Mouse (Mus musculus): ENCODE results near the gene Catip. TPM values are rescaled to one million over a fixed set of nuclear protein-coding genes. Genes with fewer than 3 reads are reported as not detected.

Catip gene
- polyA plus RNA-seq, 1 experiment from 2014 or later = 0.57 TPM

- no peaks in the 10 kb centered on the region for H3K36me3 ChIP-seq (ENCODE audit: control insufficient read depth, insufficient read depth, low read length)
- H3K9ac ChIP-seq (replicated peaks; ENCODE audit: low read length) = no peak overlapping the region
- ATAC-seq (ENCODE audit: low FRiP score, low TSS enrichment) = no peak
- H3K4me3 ChIP-seq (replicated peaks; ENCODE audit: low read depth, low read length) = no peak overlapping the region
- H3K4me2 ChIP-seq (ENCODE audit: low read length) = no peak overlapping the region
- 0 out of 2 replicates have a peak, but pooled peaks cover 4% of the 10 kb centered on the region for H3K4me1 ChIP-seq (ENCODE audit: control insufficient read depth, insufficient read depth, low read length)
- 57% methylated on average over 4 of the region's 4 CpGs for WGBS
- H3K9me3 ChIP-seq (ENCODE audit: control insufficient read depth, low read length) = no peaks in the 10 kb centered on the region
- H3K27me3 ChIP-seq (ENCODE audit: control insufficient read depth, insufficient read depth, low read length) = no peaks in the 10 kb centered on the region
- H3K27ac ChIP-seq (replicated peaks; ENCODE audit: low read depth, low read length) = no peak overlapping the region
- DNase-seq = no peak
Observed at GRCm38 (mm10) chr1:74370040-74370439, 8.1 kb downstream of the Catip start.

- Histone ChIP-seq H3K36me3 (ENCODE audit: control insufficient read depth, insufficient read depth, low read length) (no peaks in the 10 kb centered on the region), H3K9me3 (ENCODE audit: control insufficient read depth, low read length) (no peaks in the 10 kb centered on the region), H3K27me3 (ENCODE audit: control insufficient read depth, insufficient read depth, low read length) (no peaks in the 10 kb centered on the region), H3K9ac (replicated peaks; ENCODE audit: low read length) (no peak overlapping the region), H3K4me3 (replicated peaks; ENCODE audit: low read depth, low read length) (no peak overlapping the region), H3K4me2 (ENCODE audit: low read length) (no peak overlapping the region), H3K4me1 (ENCODE audit: control insufficient read depth, insufficient read depth, low read length) (0 out of 2 replicates have a peak, but pooled peaks cover under 1% of the 10 kb centered on the region), H3K27ac (replicated peaks; ENCODE audit: low read depth, low read length) (no peak overlapping the region)
- WGBS = 79% methylated on average over 4 of the region's 4 CpGs
- ATAC-seq (ENCODE audit: low FRiP score, low TSS enrichment) (no peak), DNase-seq (no peak)
Observed at GRCm38 (mm10) chr1:74373372-74373771, 11.5 kb downstream of the Catip start.

- Histone ChIP-seq H3K4me3 (replicated peaks; ENCODE audit: low read depth, low read length) (no peak within 1 kb of the TSS), H3K9me3 (ENCODE audit: control insufficient read depth, low read length) (no peaks in the 10 kb centered on the region), H3K27ac (replicated peaks; ENCODE audit: low read depth, low read length) (no peak within 1 kb of the TSS), H3K36me3 (ENCODE audit: control insufficient read depth, insufficient read depth, low read length) (no peaks in the 10 kb centered on the region), H3K27me3 (ENCODE audit: control insufficient read depth, insufficient read depth, low read length) (no peaks in the 10 kb centered on the region), H3K4me1 (ENCODE audit: control insufficient read depth, insufficient read depth, low read length) (no peaks in the 10 kb centered on the region), H3K4me2 (ENCODE audit: low read length) (no peak within 1 kb of the TSS), H3K9ac (replicated peaks; ENCODE audit: low read length) (no peak within 1 kb of the TSS)
- WGBS = 74% methylated on average over 8 of the region's 8 CpGs
- no peak for ATAC-seq (ENCODE audit: low FRiP score, low TSS enrichment)
- no peak for DNase-seq
Observed at GRCm38 (mm10) chr1:74374980-74375379, 13.1 kb downstream of the Catip start, which contains the start of gene Slc11a1. Slc11a1 (plus strand) TSS chr1:74375195.

GRCm38 (mm10) chr1:74375561-74375960 lies 13.7 kb downstream of the Catip start:
- no peak overlapping the region for H3K4me2 ChIP-seq (ENCODE audit: low read length)
- DNase-seq = no peak
- no peak overlapping the region for H3K9ac ChIP-seq (replicated peaks; ENCODE audit: low read length)
- H3K27me3 ChIP-seq (ENCODE audit: control insufficient read depth, insufficient read depth, low read length) = no peaks in the 10 kb centered on the region
- ATAC-seq (ENCODE audit: low FRiP score, low TSS enrichment) = no peak
- H3K36me3 ChIP-seq (ENCODE audit: control insufficient read depth, insufficient read depth, low read length) = no peaks in the 10 kb centered on the region
- H3K4me3 ChIP-seq (replicated peaks; ENCODE audit: low read depth, low read length) = no peak overlapping the region
- no peak overlapping the region for H3K27ac ChIP-seq (replicated peaks; ENCODE audit: low read depth, low read length)
- no peaks in the 10 kb centered on the region for H3K9me3 ChIP-seq (ENCODE audit: control insufficient read depth, low read length)
- H3K4me1 ChIP-seq (ENCODE audit: control insufficient read depth, insufficient read depth, low read length) = no peaks in the 10 kb centered on the region
- 81% methylated on average over 10 of the region's 10 CpGs for WGBS

- H3K4me3 ChIP-seq (replicated peaks; ENCODE audit: low read depth, low read length) = no peak overlapping the region
- H3K4me2 ChIP-seq (ENCODE audit: low read length) = no peak overlapping the region
- H3K27me3 ChIP-seq (ENCODE audit: control insufficient read depth, insufficient read depth, low read length) = no peaks in the 10 kb centered on the region
- no peak overlapping the region for H3K9ac ChIP-seq (replicated peaks; ENCODE audit: low read length)
- 85% methylated on average over 4 of the region's 4 CpGs for WGBS
- no peak overlapping the region for H3K27ac ChIP-seq (replicated peaks; ENCODE audit: low read depth, low read length)
- no peaks in the 10 kb centered on the region for H3K9me3 ChIP-seq (ENCODE audit: control insufficient read depth, low read length)
- H3K4me1 ChIP-seq (ENCODE audit: control insufficient read depth, insufficient read depth, low read length) = no peaks in the 10 kb centered on the region
- no peak for ATAC-seq (ENCODE audit: low FRiP score, low TSS enrichment)
- no peaks in the 10 kb centered on the region for H3K36me3 ChIP-seq (ENCODE audit: control insufficient read depth, insufficient read depth, low read length)
- no peak for DNase-seq
Observed at GRCm38 (mm10) chr1:74376396-74376795, 14.5 kb downstream of the Catip start.

- no peaks in the 10 kb centered on the region for H3K36me3 ChIP-seq (ENCODE audit: control insufficient read depth, insufficient read depth, low read length)
- H3K4me3 ChIP-seq (replicated peaks; ENCODE audit: low read depth, low read length) = no peak overlapping the region
- 85% methylated on average over 7 of the region's 7 CpGs for WGBS
- H3K9ac ChIP-seq (replicated peaks; ENCODE audit: low read length) = no peak overlapping the region
- H3K9me3 ChIP-seq (ENCODE audit: control insufficient read depth, low read length) = no peaks in the 10 kb centered on the region
- DNase-seq (no peak), ATAC-seq (ENCODE audit: low FRiP score, low TSS enrichment) (no peak)
- no peaks in the 10 kb centered on the region for H3K4me1 ChIP-seq (ENCODE audit: control insufficient read depth, insufficient read depth, low read length)
- H3K27ac ChIP-seq (replicated peaks; ENCODE audit: low read depth, low read length) = no peak overlapping the region
- no peaks in the 10 kb centered on the region for H3K27me3 ChIP-seq (ENCODE audit: control insufficient read depth, insufficient read depth, low read length)
- no peak overlapping the region for H3K4me2 ChIP-seq (ENCODE audit: low read length)
Observed at GRCm38 (mm10) chr1:74379058-74379504, 17.2 kb downstream of the Catip start.

GRCm38 (mm10) chr1:74380484-74380883 lies 18.6 kb downstream of the Catip start:
- H3K9me3 ChIP-seq (ENCODE audit: control insufficient read depth, low read length) = no peaks in the 10 kb centered on the region
- H3K4me1 ChIP-seq (ENCODE audit: control insufficient read depth, insufficient read depth, low read length) = no peaks in the 10 kb centered on the region
- H3K27ac ChIP-seq (replicated peaks; ENCODE audit: low read depth, low read length) = no peak overlapping the region
- WGBS = 85% methylated on average over 5 of the region's 5 CpGs
- H3K9ac ChIP-seq (replicated peaks; ENCODE audit: low read length) = no peak overlapping the region
- no peak overlapping the region for H3K4me2 ChIP-seq (ENCODE audit: low read length)
- ATAC-seq (ENCODE audit: low FRiP score, low TSS enrichment) (no peak), DNase-seq (no peak)
- H3K4me3 ChIP-seq (replicated peaks; ENCODE audit: low read depth, low read length) = no peak overlapping the region
- no peaks in the 10 kb centered on the region for H3K36me3 ChIP-seq (ENCODE audit: control insufficient read depth, insufficient read depth, low read length)
- H3K27me3 ChIP-seq (ENCODE audit: control insufficient read depth, insufficient read depth, low read length) = no peaks in the 10 kb centered on the region

- Histone ChIP-seq H3K9me3 (ENCODE audit: control insufficient read depth, low read length) (no peaks in the 10 kb centered on the region), H3K4me3 (replicated peaks; ENCODE audit: low read depth, low read length) (no peak overlapping the region), H3K27me3 (ENCODE audit: control insufficient read depth, insufficient read depth, low read length) (no peaks in the 10 kb centered on the region), H3K4me1 (ENCODE audit: control insufficient read depth, insufficient read depth, low read length) (no peaks in the 10 kb centered on the region), H3K4me2 (ENCODE audit: low read length) (no peak overlapping the region), H3K9ac (replicated peaks; ENCODE audit: low read length) (no peak overlapping the region), H3K27ac (replicated peaks; ENCODE audit: low read depth, low read length) (no peak overlapping the region), H3K36me3 (ENCODE audit: control insufficient read depth, insufficient read depth, low read length) (no peaks in the 10 kb centered on the region)
- 94% methylated on average over 10 of the region's 10 CpGs for WGBS
- DNase-seq = no peak
- ATAC-seq (ENCODE audit: low FRiP score, low TSS enrichment) = no peak
Observed at GRCm38 (mm10) chr1:74381588-74382021, 19.7 kb downstream of the Catip start.

- H3K36me3 ChIP-seq (ENCODE audit: control insufficient read depth, insufficient read depth, low read length) = no peaks in the 10 kb centered on the region
- DNase-seq (no peak), ATAC-seq (ENCODE audit: low FRiP score, low TSS enrichment) (no peak)
- H3K4me2 ChIP-seq (ENCODE audit: low read length) = no peak overlapping the region
- no peak overlapping the region for H3K9ac ChIP-seq (replicated peaks; ENCODE audit: low read length)
- H3K27me3 ChIP-seq (ENCODE audit: control insufficient read depth, insufficient read depth, low read length) = no peaks in the 10 kb centered on the region
- no peaks in the 10 kb centered on the region for H3K4me1 ChIP-seq (ENCODE audit: control insufficient read depth, insufficient read depth, low read length)
- no peak overlapping the region for H3K4me3 ChIP-seq (replicated peaks; ENCODE audit: low read depth, low read length)
- H3K9me3 ChIP-seq (ENCODE audit: control insufficient read depth, low read length) = no peaks in the 10 kb centered on the region
- 90% methylated on average over 13 of the region's 13 CpGs for WGBS
- no peak overlapping the region for H3K27ac ChIP-seq (replicated peaks; ENCODE audit: low read depth, low read length)
Observed at GRCm38 (mm10) chr1:74383385-74383784, 21.5 kb downstream of the Catip start.

Data from midbrain, embryonic 14.5 days (tissue).